Mouse (Mus musculus) CD4-positive, CD25-positive, alpha-beta regulatory T cell, adult 2 months (primary cell): ENCODE measurements around the gene Trp53bp2.
A peak's percentile ranks its signal among the peaks of the same experiment; 100 is the strongest.

Experiments used
- DNase-seq: peaks from one replicate; pipeline ENCODE4 v3.0.0-alpha.2; 2012; ENCODE audit warnings: low read depth, low spot score

The Trp53bp2 gene

GRCm38 (mm10) chr1:182408684-182409327 lies at the start of gene Trp53bp2:
TSS of gene Trp53bp2 (plus strand) at chr1:182409172.
- DNase-seq: peak; percentile 100

- DNase-seq: peak; percentile 69
Observed at GRCm38 (mm10) chr1:182362703-182363102, 46.3 kb upstream of the Trp53bp2 start.

GRCm38 (mm10) chr1:182363683-182364404 lies 45.1 kb upstream of the Trp53bp2 start:
- peak; percentile 46 for DNase-seq

- no peak for DNase-seq
Observed at GRCm38 (mm10) chr1:182368309-182368708, 40.7 kb upstream of the Trp53bp2 start.

GRCm38 (mm10) chr1:182368782-182369181 lies 40.2 kb upstream of the Trp53bp2 start:
- no peak for DNase-seq

- no peak for DNase-seq
Observed at GRCm38 (mm10) chr1:182369435-182369834, 39.5 kb upstream of the Trp53bp2 start.

GRCm38 (mm10) chr1:182371891-182372290 lies 37.1 kb upstream of the Trp53bp2 start:
- DNase-seq: no peak

GRCm38 (mm10) chr1:182376221-182376620 lies 32.8 kb upstream of the Trp53bp2 start:
- DNase-seq: peak; percentile 70

GRCm38 (mm10) chr1:182376826-182377225 lies 32.1 kb upstream of the Trp53bp2 start:
- DNase-seq: no peak

GRCm38 (mm10) chr1:182377519-182377918 lies 31.5 kb upstream of the Trp53bp2 start:
- no peak for DNase-seq

GRCm38 (mm10) chr1:182378205-182378835 lies 30.7 kb upstream of the Trp53bp2 start:
- no peak for DNase-seq

- no peak for DNase-seq
Observed at GRCm38 (mm10) chr1:182378876-182379275, 30.1 kb upstream of the Trp53bp2 start.

GRCm38 (mm10) chr1:182380683-182381082 lies 28.3 kb upstream of the Trp53bp2 start:
- DNase-seq: no peak

GRCm38 (mm10) chr1:182381327-182381726 lies 27.6 kb upstream of the Trp53bp2 start:
- DNase-seq: peak; percentile 47

- peak; percentile 65 for DNase-seq
Observed at GRCm38 (mm10) chr1:182383096-182383495, 25.9 kb upstream of the Trp53bp2 start.

GRCm38 (mm10) chr1:182386449-182386848 lies 22.5 kb upstream of the Trp53bp2 start:
- DNase-seq: no peak

- no peak for DNase-seq
Observed at GRCm38 (mm10) chr1:182388729-182389128, 20.2 kb upstream of the Trp53bp2 start.

GRCm38 (mm10) chr1:182398171-182398570 lies 10.8 kb upstream of the Trp53bp2 start:
- DNase-seq: no peak

- no peak for DNase-seq
Observed at GRCm38 (mm10) chr1:182398780-182399179, 10.2 kb upstream of the Trp53bp2 start.

- no peak for DNase-seq
Observed at GRCm38 (mm10) chr1:182399205-182399604, 9.8 kb upstream of the Trp53bp2 start.

GRCm38 (mm10) chr1:182399908-182400307 lies 9.1 kb upstream of the Trp53bp2 start:
- no peak for DNase-seq

- DNase-seq: no peak
Observed at GRCm38 (mm10) chr1:182403076-182403475, 5.9 kb upstream of the Trp53bp2 start.

GRCm38 (mm10) chr1:182406621-182407020 lies 2.4 kb upstream of the Trp53bp2 start:
- no peak for DNase-seq
